Mouse (Mus musculus) lung, postnatal 0 days (tissue): ENCODE measurements around the gene Syn3. TPM values are rescaled to one million over a fixed set of nuclear protein-coding genes. Genes with fewer than 3 reads are reported as not detected.

ENCODE experiments used
- ATAC-seq: fragments of 200-750 bp; cut with Nextera tagmentation; 2 replicates; pipeline ENCODE4 v1.8.0; 2017; ENCODE audit warnings: moderate library complexity
- DNase-seq: peaks from one replicate; pipeline ENCODE4 v3.0.0-alpha.2; 2016; ENCODE audit warnings: low spot score
- H3K27ac ChIP-seq: fragments of 300-500 bp; sonication (generic); 2 replicates; pipeline ENCODE4 v1.5.1; 2014; ENCODE audit warnings: antibody characterized with exemption, mild to moderate bottlenecking, low read length, mixed read lengths
- H3K27me3 ChIP-seq: fragments of 300-500 bp; sonication (generic); replicated peaks from 2 replicates; pipeline ENCODE4 v1.6.1; 2014; ENCODE audit warnings: low read length, mixed read lengths; ENCODE audit not compliant: insufficient read depth
- H3K36me3 ChIP-seq: fragments of 300-500 bp; sonication (generic); 2 replicates; pipeline ENCODE4 v1.6.1; 2014; ENCODE audit warnings: low read length, mixed read lengths; ENCODE audit not compliant: insufficient read depth
- H3K4me1 ChIP-seq: fragments of 300-500 bp; sonication (generic); 2 replicates; pipeline ENCODE4 v1.6.1; 2014; ENCODE audit warnings: antibody characterized with exemption, low read depth, low read length, mixed read lengths; ENCODE audit not compliant: insufficient read depth
- H3K4me2 ChIP-seq: fragments of 300-500 bp; sonication (generic); replicated peaks from 2 replicates; pipeline ENCODE4 v1.6.1; 2014; ENCODE audit warnings: low read depth, mild to moderate bottlenecking, low read length, moderate library complexity, mixed read lengths
- H3K4me3 ChIP-seq: fragments of 300-500 bp; sonication (generic); 2 replicates; pipeline ENCODE4 v1.5.1; 2014; ENCODE audit warnings: low read depth, low read length
- H3K9ac ChIP-seq: fragments of 300-500 bp; sonication (generic); replicated peaks from 2 replicates; pipeline ENCODE4 v1.6.1; 2014; ENCODE audit warnings: low read depth, mild to moderate bottlenecking
- H3K9me3 ChIP-seq: fragments of 300-500 bp; sonication (generic); 2 replicates; pipeline ENCODE4 v1.6.1; 2016; ENCODE audit warnings: low read length, mixed read lengths
- CTCF ChIP-seq: IDR thresholded peaks from 2 replicates; pipeline ENCODE4 v1.5.1; 2016; ENCODE audit warnings: antibody characterized with exemption, mild to moderate bottlenecking
- EP300 ChIP-seq: IDR thresholded peaks from 2 replicates; pipeline ENCODE4 v1.6.1; 2016; ENCODE audit warnings: antibody characterized with exemption, mild to moderate bottlenecking, control low read depth
- WGBS: fragments of 180-500 bp; shearing (Covaris S2); extraction: QIAGEN DNeasy Blood & Tissue Kit; methylation state at CpG from one replicate; pipeline ENCODE4 v1.1.7; 2014; 5-methylcytosine and 5-hydroxymethylcytosine counted together
- polyA plus RNA-seq: library from polyadenylated mRNA; unstranded; fragments of >200 nt; fragmentation: Nextera tagmentation; extraction: Ambion mirVana; gene quantifications from 2 replicates; pipeline ENCODE4 v1.2.1, GENCODE M21; 2015

Syn3 gene
- polyA plus RNA-seq, 1 experiment from 2014 or later: 0.72 TPM

- H3K36me3 ChIP-seq: no peaks in the 10 kb centered on the region
- no peaks in the 10 kb centered on the region for H3K9me3 ChIP-seq
- no peak for DNase-seq
- H3K4me1 ChIP-seq: no peaks in the 10 kb centered on the region
- no peaks in the 10 kb centered on the region for H3K27me3 ChIP-seq
- H3K4me3 ChIP-seq: no peak overlapping the region
- WGBS: 60% methylated on average over 4 of the region's 4 CpGs
- H3K27ac ChIP-seq: no peak overlapping the region
- ATAC-seq: no peak
- H3K9ac ChIP-seq: no peak overlapping the region
- H3K4me2 ChIP-seq: no peak overlapping the region
- TF ChIP-seq EP300 (no peak), CTCF (no peak)
These were observed 424.6 kb downstream of the Syn3 start for GRCm38 (mm10) chr10:86074134-86074533.

- H3K4me3 ChIP-seq: no peak overlapping the region
- ATAC-seq: no peak
- no peaks in the 10 kb centered on the region for H3K4me1 ChIP-seq
- TF ChIP-seq EP300 (no peak), CTCF (no peak)
- WGBS: 87% methylated on average over 3 of the region's 3 CpGs
- H3K27ac ChIP-seq: no peak overlapping the region
- H3K9me3 ChIP-seq: no peaks in the 10 kb centered on the region
- no peaks in the 10 kb centered on the region for H3K27me3 ChIP-seq
- H3K9ac ChIP-seq: no peak overlapping the region
- no peak for DNase-seq
- no peaks in the 10 kb centered on the region for H3K36me3 ChIP-seq
- H3K4me2 ChIP-seq: no peak overlapping the region
These were observed 427.9 kb downstream of the Syn3 start for GRCm38 (mm10) chr10:86070751-86071150.

GRCm38 (mm10) chr10:86069341-86069740 is 429.4 kb downstream of the Syn3 start:
- H3K4me1 ChIP-seq: no peaks in the 10 kb centered on the region
- 37% methylated on average over 3 of the region's 3 CpGs for WGBS
- no peak for DNase-seq
- no peaks in the 10 kb centered on the region for H3K27me3 ChIP-seq
- H3K36me3 ChIP-seq: no peaks in the 10 kb centered on the region
- H3K9ac ChIP-seq: no peak overlapping the region
- H3K27ac ChIP-seq: no peak overlapping the region
- H3K4me3 ChIP-seq: no peak overlapping the region
- H3K9me3 ChIP-seq: no peaks in the 10 kb centered on the region
- TF ChIP-seq EP300 (no peak), CTCF (no peak)
- H3K4me2 ChIP-seq: no peak overlapping the region
- ATAC-seq: no peak

DNA sequence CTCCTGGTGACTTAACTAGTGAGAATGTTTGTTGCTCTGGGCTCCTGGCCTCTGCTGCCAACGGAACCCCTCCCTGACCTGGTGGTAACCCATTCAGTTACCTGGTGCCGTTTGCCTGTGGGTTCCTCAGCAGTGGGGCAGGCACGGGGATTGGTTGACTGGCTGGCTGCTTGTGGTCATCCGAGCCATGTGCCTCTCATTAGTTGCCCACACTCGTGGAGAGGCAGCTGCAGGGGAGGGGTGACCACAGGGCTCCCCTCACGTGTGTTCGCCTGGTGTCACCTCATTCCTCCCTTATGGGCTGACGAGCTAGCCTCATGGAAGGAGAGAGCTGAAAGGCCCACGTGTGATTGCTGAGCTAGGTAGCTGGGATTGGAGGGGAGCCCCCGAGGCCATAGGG is 430.8 kb downstream of the Syn3 start:
- Histone ChIP-seq H3K4me1 (no peaks in the 10 kb centered on the region), H3K27me3 (no peaks in the 10 kb centered on the region), H3K4me3 (no peak overlapping the region), H3K9me3 (no peaks in the 10 kb centered on the region), H3K4me2 (no peak overlapping the region), H3K36me3 (no peaks in the 10 kb centered on the region), H3K27ac (no peak overlapping the region), H3K9ac (no peak overlapping the region)
- TF ChIP-seq CTCF: no peak
- no peak for TF ChIP-seq EP300
- 70% methylated on average over 10 of the region's 10 CpGs for WGBS
- ATAC-seq (no peak), DNase-seq (no peak)

DNA sequence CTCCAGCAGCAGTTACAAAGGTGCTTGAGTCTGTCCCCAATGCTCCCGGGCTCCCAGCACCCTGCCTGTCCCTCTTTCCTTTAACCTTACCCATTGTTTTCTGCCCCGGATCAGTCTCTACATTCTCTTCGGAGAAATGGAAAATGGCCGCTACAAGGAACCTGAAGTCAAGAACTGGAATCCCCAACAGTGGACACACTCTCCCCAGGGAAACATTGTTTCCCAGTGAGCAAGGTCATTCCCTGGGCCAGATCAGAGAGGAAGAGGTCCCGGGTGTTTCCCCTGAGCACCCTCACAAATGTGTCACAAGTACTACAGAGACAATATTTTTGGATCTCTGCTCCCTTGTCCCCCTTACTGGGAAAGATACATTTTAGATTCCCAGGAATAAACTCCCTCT is 432.0 kb downstream of the Syn3 start:
- DNase-seq: no peak
- H3K36me3 ChIP-seq: no peaks in the 10 kb centered on the region
- WGBS: 68% methylated on average over 5 of the region's 5 CpGs

DNA sequence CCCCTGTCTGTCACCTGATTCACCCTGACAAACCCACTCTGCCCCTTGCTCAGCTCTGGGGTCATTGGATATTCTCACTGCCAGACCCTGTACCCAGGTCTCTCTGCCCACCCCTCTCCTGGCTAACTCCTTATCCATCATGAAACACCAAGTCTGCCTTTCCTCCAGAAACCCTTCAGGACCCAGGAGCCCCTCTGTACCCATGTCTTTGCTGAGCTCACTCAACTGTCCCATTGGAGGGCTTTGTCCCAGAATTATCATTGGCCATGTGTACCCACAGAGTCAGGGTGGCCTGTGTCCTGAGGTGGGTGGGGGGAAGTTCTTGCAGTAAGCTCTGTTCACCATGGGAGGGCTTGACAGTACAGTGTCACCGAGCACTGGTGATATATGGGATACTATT is 433.0 kb downstream of the Syn3 start:
- DNase-seq (no peak), ATAC-seq (no peak)
- 83% methylated on average over 1 of the region's 1 CpGs for WGBS
- Histone ChIP-seq H3K4me2 (no peak overlapping the region), H3K4me1 (no peaks in the 10 kb centered on the region), H3K9me3 (0 out of 2 replicates have a peak, but pooled peaks cover 4% of the 10 kb centered on the region), H3K9ac (no peak overlapping the region), H3K27me3 (no peaks in the 10 kb centered on the region), H3K4me3 (no peak overlapping the region), H3K36me3 (no peaks in the 10 kb centered on the region), H3K27ac (no peak overlapping the region)
- no peak for TF ChIP-seq EP300
- TF ChIP-seq CTCF: peak; percentile 26; the same call in 1 of the 2 replicates

More for the DNA sequence above, 432.0 kb downstream of the Syn3 start:
- Histone ChIP-seq H3K9me3 (0 out of 2 replicates have a peak, but pooled peaks cover 3% of the 10 kb centered on the region), H3K27ac (no peak overlapping the region), H3K9ac (no peak overlapping the region), H3K4me3 (no peak overlapping the region), H3K27me3 (no peaks in the 10 kb centered on the region), H3K4me2 (no peak overlapping the region), H3K4me1 (no peaks in the 10 kb centered on the region)
- TF ChIP-seq EP300: no peak
- no peak for TF ChIP-seq CTCF
- ATAC-seq: no peak

GRCm38 (mm10) chr10:86064937-86065336 is 433.8 kb downstream of the Syn3 start:
- Histone ChIP-seq H3K27ac (0 out of 2 replicates have a peak overlapping the region, but pooled peaks have one; percentile 21), H3K36me3 (no peaks in the 10 kb centered on the region), H3K4me2 (no peak overlapping the region), H3K4me1 (no peaks in the 10 kb centered on the region), H3K9ac (no peak overlapping the region), H3K4me3 (no peak overlapping the region), H3K27me3 (no peaks in the 10 kb centered on the region), H3K9me3 (0 out of 2 replicates have a peak, but pooled peaks cover 4% of the 10 kb centered on the region)
- ATAC-seq (peak; percentile 95), DNase-seq (peak; percentile 98)
- 2% methylated on average over 4 of the region's 4 CpGs for WGBS
- TF ChIP-seq CTCF: peak; percentile 99
- peak; percentile 89 for TF ChIP-seq EP300
